Mouse (Mus musculus): ENCODE measurements around the gene Syn3. TPM values are rescaled to one million over a fixed set of nuclear protein-coding genes. Genes with fewer than 3 reads are reported as not detected.
"Not testable (repeated sequence)": the region's sequence is repeated elsewhere in the genome, so short reads cannot be mapped to it uniquely, and the experiment has no call there.

The Syn3 gene
- polyA plus RNA-seq, 1 experiment from 2014 or later: 3.0 TPM

- Histone ChIP-seq H3K4me1 (peaks cover 48% of the 10 kb centered on the region), H3K4me3 (no peak overlapping the region), H3K9me3 (replicated peaks) (no peaks in the 10 kb centered on the region), H3K27me3 (ENCODE audit: low read depth, poor library complexity, severe bottlenecking) (no peaks in the 10 kb centered on the region; the same call in 1 of the 2 replicates), H3K27ac (replicated peaks) (peak overlapping the region; percentile 83), H3K36me3 (no peaks in the 10 kb centered on the region)
- no peak for DNase-seq (ENCODE audit: low spot score)
Measured at GRCm38 (mm10) chr10:86457665-86458209, 41.0 kb downstream of the Syn3 start.

- Histone ChIP-seq H3K27me3 (ENCODE audit: low read depth, poor library complexity, severe bottlenecking) (no peaks in the 10 kb centered on the region; the same call in 1 of the 2 replicates), H3K4me3 (no peak overlapping the region), H3K9me3 (replicated peaks) (no peaks in the 10 kb centered on the region), H3K27ac (replicated peaks) (peak overlapping the region; percentile 83), H3K36me3 (no peaks in the 10 kb centered on the region), H3K4me1 (peaks cover 51% of the 10 kb centered on the region)
- 12% methylated on average over 4 of the region's 4 CpGs for WGBS
- peak; percentile 82 for DNase-seq (ENCODE audit: low spot score)
Measured at GRCm38 (mm10) chr10:86457195-86457594, 41.5 kb downstream of the Syn3 start.

DNA sequence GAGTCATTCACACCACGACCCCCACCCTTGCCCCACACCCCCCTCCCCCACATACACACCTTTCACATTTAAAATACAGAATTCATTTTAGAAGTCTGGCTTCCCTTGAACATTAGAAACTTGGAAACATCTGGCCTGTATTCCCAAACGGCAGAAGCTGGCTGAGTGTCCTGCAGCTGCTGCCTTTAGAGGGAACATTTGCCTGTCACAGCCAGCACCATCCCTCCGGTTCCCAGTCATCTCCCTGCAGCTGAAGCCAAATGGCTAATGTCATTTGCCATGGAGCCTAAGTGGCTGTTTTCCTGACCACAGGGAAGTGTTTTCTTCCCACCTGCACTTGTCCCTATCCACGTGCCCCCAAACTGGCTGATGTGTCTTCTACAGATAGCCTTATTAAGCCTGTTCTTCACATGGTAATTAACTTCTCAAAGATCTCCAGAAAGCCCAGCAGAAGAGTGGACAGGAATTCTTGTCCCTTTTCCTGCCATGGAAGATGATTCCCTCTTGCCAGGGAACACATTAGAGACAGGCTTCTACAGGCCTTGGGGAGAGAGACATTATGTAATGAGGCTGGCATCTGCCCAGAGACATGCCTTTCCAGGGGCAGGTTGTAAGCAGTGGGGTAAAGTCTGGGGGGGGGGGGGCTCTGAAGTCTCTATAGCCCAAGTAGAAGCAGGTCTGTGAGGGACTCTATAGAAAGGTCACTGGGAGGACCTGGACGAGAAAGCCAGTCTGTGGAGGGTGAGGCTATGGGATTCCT, 43.2 kb downstream of the Syn3 start:
- peak overlapping the region; percentile 68 for H3K27ac ChIP-seq (replicated peaks)
- H3K4me1 ChIP-seq: peaks cover 51% of the 10 kb centered on the region
- no peaks in the 10 kb centered on the region; the same call in 1 of the 2 replicates for H3K27me3 ChIP-seq (ENCODE audit: low read depth, poor library complexity, severe bottlenecking)
- 69% methylated on average over 5 of the region's 5 CpGs for whole genome bisulfite sequencing
- H3K4me3 ChIP-seq: no peak overlapping the region
- DNase-seq (ENCODE audit: low spot score): no peak
- H3K9me3 ChIP-seq (replicated peaks): no peaks in the 10 kb centered on the region
- H3K36me3 ChIP-seq: no peaks in the 10 kb centered on the region

- Histone ChIP-seq H3K27me3 (ENCODE audit: low read depth, poor library complexity, severe bottlenecking) (no peaks in the 10 kb centered on the region), H3K36me3 (no peaks in the 10 kb centered on the region), H3K4me1 (peaks cover 36% of the 10 kb centered on the region), H3K4me3 (no peak overlapping the region), H3K9me3 (replicated peaks) (no peaks in the 10 kb centered on the region), H3K27ac (replicated peaks) (peak overlapping the region; percentile 63; the same call in 1 of the 2 replicates)
- peak; percentile 22 for DNase-seq (ENCODE audit: low spot score)
- 50% methylated on average over 6 of the region's 6 CpGs for WGBS
Measured at GRCm38 (mm10) chr10:86452326-86452995, 46.2 kb downstream of the Syn3 start.

DNA sequence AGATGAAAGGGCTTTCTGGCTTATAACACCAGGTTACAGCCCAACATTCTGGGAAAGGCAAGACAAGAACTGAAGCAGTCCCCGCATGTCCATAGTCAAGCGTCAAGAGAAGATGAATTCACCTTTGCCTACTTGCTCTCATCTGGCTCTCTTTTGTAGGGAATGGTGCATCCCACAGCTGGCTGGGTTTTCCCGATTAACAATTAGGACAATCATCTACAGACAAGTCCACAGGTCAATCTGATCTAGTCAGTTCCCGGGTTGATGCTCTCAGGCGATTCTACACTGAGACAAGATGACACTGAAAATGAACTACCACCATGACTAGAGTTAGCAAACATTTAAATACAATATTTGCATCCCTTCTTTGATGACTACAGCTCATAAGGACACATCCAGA, 47.4 kb downstream of the Syn3 start:
- Histone ChIP-seq H3K9me3 (replicated peaks) (no peaks in the 10 kb centered on the region), H3K4me3 (no peak overlapping the region), H3K27ac (replicated peaks) (no peak overlapping the region), H3K36me3 (no peaks in the 10 kb centered on the region), H3K27me3 (ENCODE audit: low read depth, poor library complexity, severe bottlenecking) (no peaks in the 10 kb centered on the region), H3K4me1 (peaks cover 24% of the 10 kb centered on the region)
- 95% methylated on average over 5 of the region's 5 CpGs for WGBS
- no peak for DNase-seq (ENCODE audit: low spot score)

GRCm38 (mm10) chr10:86446649-86447048, 52.0 kb downstream of the Syn3 start:
- Histone ChIP-seq H3K36me3 (no peaks in the 10 kb centered on the region), H3K9me3 (replicated peaks) (no peaks in the 10 kb centered on the region), H3K4me3 (no peak overlapping the region), H3K27ac (replicated peaks) (no peak overlapping the region), H3K4me1 (peaks cover 13% of the 10 kb centered on the region), H3K27me3 (ENCODE audit: low read depth, poor library complexity, severe bottlenecking) (no peaks in the 10 kb centered on the region)
- no peak for DNase-seq (ENCODE audit: low spot score)

DNA sequence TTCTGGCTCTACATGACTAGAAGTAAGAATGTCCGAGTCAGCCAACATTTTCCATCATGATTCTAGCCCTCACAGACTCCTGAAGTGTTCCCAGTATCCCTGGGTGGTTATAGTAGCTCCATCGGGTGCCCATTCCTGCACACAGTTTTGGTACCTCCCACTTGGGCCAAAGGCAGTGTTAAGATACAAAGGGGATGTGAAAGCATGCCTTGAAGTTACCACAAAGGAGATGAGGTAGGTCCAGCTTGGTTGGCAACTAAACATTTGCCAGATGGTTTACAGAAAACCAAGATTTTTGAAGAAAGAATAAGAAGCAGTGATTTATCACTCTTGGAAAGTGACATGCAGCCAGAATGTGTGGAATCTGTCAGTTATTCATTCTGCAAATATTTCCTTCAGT, 53.5 kb downstream of the Syn3 start:
- no peaks in the 10 kb centered on the region for H3K36me3 ChIP-seq
- H3K27ac ChIP-seq (replicated peaks): no peak overlapping the region
- 77% methylated on average over 2 of the region's 2 CpGs for WGBS
- DNase-seq (ENCODE audit: low spot score): no peak
- H3K4me3 ChIP-seq: no peak overlapping the region
- H3K9me3 ChIP-seq (replicated peaks): no peaks in the 10 kb centered on the region
- no peaks in the 10 kb centered on the region for H3K27me3 ChIP-seq (ENCODE audit: low read depth, poor library complexity, severe bottlenecking)
- peaks cover 13% of the 10 kb centered on the region for H3K4me1 ChIP-seq

DNA sequence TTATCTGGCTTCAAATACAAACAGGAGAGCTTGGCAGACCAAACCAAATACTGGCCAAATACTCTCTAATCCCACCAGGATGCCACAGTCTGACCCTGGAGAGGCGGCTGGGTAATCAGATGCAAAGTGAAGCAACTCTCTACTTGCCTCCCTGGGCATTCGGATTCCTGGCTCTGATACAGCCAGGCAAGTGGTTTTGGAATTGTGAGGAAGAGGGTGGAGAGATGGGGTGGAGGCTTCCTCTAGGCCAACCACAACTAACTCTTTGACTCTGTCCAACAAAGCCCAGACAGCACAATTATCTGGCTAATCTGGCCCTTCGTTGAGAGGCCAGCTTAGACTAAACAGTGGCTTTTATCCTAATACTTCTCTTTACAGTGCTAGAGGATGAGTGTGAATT, 54.0 kb downstream of the Syn3 start:
- peaks cover 12% of the 10 kb centered on the region for H3K4me1 ChIP-seq
- DNase-seq (ENCODE audit: low spot score): no peak
- H3K4me3 ChIP-seq: no peak overlapping the region
- no peak overlapping the region for H3K27ac ChIP-seq (replicated peaks)
- H3K27me3 ChIP-seq (ENCODE audit: low read depth, poor library complexity, severe bottlenecking): no peaks in the 10 kb centered on the region
- 61% methylated on average over 3 of the region's 3 CpGs for WGBS
- no peaks in the 10 kb centered on the region for H3K9me3 ChIP-seq (replicated peaks)
- no peaks in the 10 kb centered on the region for H3K36me3 ChIP-seq

DNA sequence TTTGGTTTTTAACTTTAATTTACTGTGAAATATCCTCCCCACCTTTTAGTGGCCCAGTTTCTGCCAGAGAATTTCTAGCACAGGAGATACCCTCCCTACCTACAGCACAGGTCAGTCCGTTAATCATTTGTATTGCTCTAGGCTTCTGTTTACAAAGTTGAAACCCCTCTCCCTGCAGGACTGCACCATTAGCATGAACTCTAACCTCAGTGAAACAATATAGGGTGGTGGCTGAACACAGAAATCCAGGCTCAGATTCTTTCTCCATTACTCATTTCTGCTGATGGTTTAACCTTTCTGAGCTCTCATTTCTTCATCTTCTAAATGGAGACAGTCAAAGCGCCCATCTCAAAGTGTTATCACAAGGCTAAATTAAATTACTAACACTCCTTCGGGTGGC, 56.9 kb downstream of the Syn3 start:
- WGBS: 82% methylated on average over 3 of the region's 3 CpGs
- H3K36me3 ChIP-seq: no peaks in the 10 kb centered on the region
- 0 out of 2 replicates have a peak, but pooled peaks cover 5% of the 10 kb centered on the region for H3K4me1 ChIP-seq
- no peak overlapping the region for H3K27ac ChIP-seq (replicated peaks)
- no peaks in the 10 kb centered on the region for H3K27me3 ChIP-seq (ENCODE audit: low read depth, poor library complexity, severe bottlenecking)
- no peaks in the 10 kb centered on the region for H3K9me3 ChIP-seq (replicated peaks)
- DNase-seq (ENCODE audit: low spot score): no peak
- H3K4me3 ChIP-seq: no peak overlapping the region

DNA sequence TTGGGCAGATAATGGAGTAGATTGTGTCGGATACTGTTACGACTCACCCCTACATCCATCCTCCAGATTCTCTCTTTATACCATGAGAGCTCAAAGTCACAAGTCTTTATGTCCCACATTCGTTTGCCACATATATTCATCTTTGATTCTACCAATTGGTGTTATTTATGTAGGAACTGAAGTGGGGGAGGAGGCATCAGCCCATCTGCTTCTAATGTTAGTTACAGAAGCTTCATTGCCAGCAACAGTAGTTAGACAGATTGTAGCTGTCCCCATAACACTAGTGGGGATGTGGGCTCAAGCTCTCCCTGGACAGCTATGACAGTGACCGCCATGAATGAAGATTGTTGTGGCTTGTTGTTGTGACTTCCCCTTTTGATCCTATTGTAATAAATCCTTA, 59.1 kb downstream of the Syn3 start:
- H3K36me3 ChIP-seq: no peaks in the 10 kb centered on the region
- H3K9me3 ChIP-seq (replicated peaks): no peaks in the 10 kb centered on the region
- H3K27me3 ChIP-seq (ENCODE audit: low read depth, poor library complexity, severe bottlenecking): no peaks in the 10 kb centered on the region
- no peak overlapping the region for H3K4me3 ChIP-seq
- DNase-seq (ENCODE audit: low spot score): no peak
- 0 out of 2 replicates have a peak, but pooled peaks cover 3% of the 10 kb centered on the region for H3K4me1 ChIP-seq
- 90% methylated on average over 4 of the region's 4 CpGs for WGBS
- H3K27ac ChIP-seq (replicated peaks): no peak overlapping the region

DNA sequence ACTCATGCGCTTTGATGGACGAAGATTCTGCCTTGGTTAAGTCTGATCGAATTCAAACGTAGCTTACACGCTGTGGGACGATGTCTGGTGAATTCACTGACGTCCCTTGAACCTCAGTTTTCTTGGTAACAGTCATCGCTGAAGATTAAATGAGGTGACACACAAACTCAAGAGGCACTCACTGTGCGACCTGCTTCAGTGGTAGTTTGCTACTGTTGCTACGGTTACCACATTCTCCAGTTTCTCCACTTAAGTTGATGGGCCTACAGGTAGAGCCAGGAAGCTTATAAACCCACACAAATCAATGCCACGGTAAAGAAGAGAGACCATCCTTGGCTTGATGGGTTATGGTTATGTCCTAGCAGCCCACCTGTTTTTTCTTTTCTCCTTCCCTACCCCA, 61.4 kb downstream of the Syn3 start:
- Histone ChIP-seq H3K27me3 (ENCODE audit: low read depth, poor library complexity, severe bottlenecking) (no peaks in the 10 kb centered on the region), H3K27ac (replicated peaks) (no peak overlapping the region), H3K4me3 (no peak overlapping the region), H3K36me3 (no peaks in the 10 kb centered on the region), H3K4me1 (no peaks in the 10 kb centered on the region), H3K9me3 (replicated peaks) (no peaks in the 10 kb centered on the region)
- WGBS: 95% methylated on average over 11 of the region's 11 CpGs
- no peak for DNase-seq (ENCODE audit: low spot score)

DNA sequence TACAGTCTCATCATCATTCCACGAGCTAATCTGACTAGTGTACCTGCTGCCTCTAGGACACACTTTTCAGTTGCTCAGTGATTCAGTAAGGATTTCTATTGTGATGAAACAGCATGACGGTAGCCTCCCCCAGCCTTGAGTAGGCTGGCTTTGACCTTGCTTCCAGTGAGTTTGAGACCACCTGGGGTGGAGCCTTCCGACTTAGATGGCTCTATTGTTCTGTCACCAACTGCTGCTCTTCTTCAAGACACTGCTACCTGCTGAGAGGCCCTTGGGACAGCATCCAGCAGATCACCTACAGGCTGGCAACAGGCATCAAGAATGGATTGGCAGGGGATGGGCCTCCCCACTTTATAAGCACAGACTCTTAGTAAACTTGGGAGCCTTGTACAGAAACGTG, 63.7 kb downstream of the Syn3 start:
- not testable (repeated sequence) for DNase-seq (ENCODE audit: low spot score); H3K27me3 ChIP-seq (ENCODE audit: low read depth, poor library complexity, severe bottlenecking); H3K4me3 ChIP-seq; H3K4me1 ChIP-seq; H3K36me3 ChIP-seq; H3K27ac ChIP-seq (replicated peaks); H3K9me3 ChIP-seq (replicated peaks)
- 56% methylated on average over 4 of the region's 4 CpGs for WGBS

GRCm38 (mm10) chr10:86429651-86430050, 69.0 kb downstream of the Syn3 start:
- DNase-seq (ENCODE audit: low spot score): no peak
- no peaks in the 10 kb centered on the region for H3K27me3 ChIP-seq (ENCODE audit: low read depth, poor library complexity, severe bottlenecking)
- no peak overlapping the region for H3K4me3 ChIP-seq
- H3K4me1 ChIP-seq: peaks cover 7% of the 10 kb centered on the region; the same call in 1 of the 2 replicates
- H3K36me3 ChIP-seq: no peaks in the 10 kb centered on the region
- no peaks in the 10 kb centered on the region for H3K9me3 ChIP-seq (replicated peaks)
- no peak overlapping the region for H3K27ac ChIP-seq (replicated peaks)
- WGBS: 84% methylated on average over 3 of the region's 3 CpGs
